Mouse (Mus musculus) natural killer cell, adult 2 months (primary cell): ENCODE data around the gene Mtfr1l.

ENCODE experiments used
- DNase-seq, 2 experiments: peaks; one replicate each; pipeline ENCODE4 v3.0.0; 2022; ENCODE audit warnings: low spot score in 2 of 2

Mtfr1l gene

DNA sequence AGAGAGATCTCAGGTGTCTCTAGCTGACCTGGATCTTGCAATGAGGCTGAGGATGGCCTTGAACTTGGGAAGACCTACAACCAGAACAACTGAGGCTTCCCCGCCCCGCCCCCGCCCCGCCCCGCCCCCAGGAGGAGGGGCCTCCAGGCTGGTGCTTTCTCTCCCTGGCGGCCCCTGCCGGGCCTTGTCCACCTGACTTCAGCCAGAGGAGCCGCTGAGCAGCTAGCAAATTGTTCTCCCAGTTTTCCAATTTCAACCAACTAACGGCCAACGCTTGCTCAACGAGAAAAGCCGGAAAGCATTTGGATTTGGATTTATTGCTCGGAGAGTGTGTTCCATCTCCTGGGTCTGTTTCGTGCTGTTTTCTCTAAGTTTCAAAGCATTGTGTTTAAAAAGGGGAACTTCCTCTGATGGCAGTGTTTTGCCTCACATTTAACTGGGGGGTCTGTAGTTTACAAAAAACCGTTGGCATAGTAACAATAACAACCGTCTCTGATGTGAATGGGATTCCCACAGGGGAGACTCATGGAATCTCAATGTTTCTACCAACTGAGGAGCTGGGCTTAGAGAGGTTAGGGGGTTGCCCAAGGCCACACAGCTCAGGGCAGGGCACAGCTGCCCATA is 22.6 kb upstream of the Mtfr1l start:
- peak in 1 of 2 experiments; percentile 58 for DNase-seq

DNA sequence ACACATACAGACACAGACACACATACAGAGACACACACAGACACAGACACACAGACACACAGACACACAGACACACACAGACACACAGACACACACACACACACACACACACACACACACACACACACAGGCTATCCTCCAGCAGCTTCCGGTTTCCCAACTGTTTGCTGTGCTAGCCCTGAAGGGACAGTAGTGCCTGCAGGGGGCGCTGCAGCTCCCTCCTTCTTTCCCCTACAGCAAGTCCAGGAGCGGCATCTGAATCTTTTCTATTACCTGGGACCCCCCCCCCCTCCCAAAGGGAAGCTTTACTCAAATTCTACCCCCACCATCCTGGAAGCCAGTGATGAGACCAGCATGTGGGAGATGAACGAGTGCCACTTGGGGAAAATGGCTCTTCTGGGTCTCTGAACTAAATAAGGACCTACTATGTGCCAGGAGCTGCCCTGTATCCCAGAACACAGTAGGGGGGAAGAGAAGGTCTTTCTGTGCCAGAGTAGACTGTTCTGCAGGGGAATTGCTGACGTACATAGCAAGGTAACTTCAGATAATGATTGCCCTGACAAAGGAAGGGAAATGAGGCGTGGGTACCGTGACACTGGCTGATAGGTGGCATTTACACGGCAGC is 20.9 kb upstream of the Mtfr1l start:
- DNase-seq, result no peak

DNA sequence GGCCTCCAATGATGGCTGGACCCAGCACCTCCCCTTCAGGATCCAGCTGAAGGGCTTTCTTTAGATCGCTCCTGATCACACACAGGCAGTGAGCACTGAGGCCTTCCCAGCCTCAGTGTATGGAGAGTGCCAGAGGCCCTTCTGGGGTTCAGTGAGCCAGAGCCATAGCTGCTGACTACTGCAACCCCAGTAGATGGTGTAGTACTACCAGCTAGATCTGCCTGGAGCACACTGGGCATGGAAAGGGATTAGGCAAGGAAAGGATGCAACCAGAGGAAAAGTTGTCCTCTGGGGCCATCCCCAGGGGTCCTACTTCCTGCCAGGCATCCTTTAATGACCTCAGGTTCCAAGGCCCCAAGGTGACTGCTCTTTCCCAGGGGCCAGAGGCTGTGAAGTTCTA is 18.4 kb upstream of the Mtfr1l start:
- DNase-seq, result no peak

DNA sequence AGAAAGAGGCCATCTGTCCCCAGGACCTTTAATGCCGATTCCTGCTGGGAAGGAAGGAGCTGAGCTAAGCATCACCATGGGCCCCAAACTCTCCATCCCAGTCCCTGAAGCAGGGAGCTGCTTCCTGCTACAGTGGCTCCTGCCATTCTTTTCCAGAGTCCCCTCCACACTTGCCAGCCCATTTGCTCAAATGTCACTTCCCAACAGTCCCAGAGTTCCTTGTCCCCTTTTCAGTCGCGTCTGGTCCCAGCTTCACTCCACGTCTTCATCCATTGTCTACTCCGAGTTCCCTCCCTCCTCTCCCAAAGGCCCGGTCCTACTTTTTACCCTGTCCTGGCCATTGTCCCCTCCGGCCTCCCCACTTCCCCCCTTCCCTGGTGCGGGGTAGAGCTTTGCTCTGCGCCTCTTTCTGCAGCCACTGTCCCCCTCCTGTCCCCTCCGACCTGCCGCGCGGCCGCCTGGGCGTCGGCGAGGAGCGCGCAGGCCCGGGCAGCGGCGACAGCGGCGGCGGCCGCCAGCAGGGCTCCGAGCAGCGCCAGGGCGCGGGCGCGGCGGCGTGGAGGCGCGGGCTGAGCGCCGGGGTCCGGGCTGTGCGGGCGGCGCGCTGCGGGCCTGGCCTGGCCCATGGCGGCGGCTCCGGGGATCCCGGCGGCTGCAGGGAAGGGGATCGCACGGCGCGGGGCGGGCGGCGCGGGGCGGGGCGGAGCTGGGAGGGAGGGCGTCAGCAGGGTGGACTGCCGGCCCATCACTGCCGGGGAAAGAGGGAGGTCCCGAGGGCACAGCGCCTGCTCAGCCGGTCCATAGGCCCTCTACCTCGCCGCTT is 16.5 kb upstream of the Mtfr1l start, which contains the start of gene Selenon:
TSS of gene Selenon (minus strand) at position 673 of the 823 bp plus-strand sequence.
- DNase-seq, result no peak

DNA sequence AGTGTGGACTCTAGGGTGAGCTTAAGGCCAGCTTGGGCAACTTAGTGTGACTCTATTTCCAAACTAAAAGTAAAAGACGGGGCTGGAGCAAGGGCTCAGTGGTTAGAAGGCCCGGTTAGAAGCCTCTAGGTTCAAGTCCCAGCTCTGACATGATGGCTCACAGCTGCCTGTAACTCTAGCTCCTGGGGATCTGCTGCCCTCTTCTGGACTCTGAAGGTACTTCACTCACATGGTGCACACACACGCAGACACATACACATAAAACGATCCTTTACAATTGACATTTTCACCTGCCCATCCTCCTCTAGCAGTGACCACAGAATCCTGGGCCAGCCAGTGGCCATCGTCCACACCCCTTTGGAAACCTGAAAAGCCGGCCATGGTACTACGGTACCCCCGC is 14.7 kb upstream of the Mtfr1l start:
- DNase-seq, result no peak

DNA sequence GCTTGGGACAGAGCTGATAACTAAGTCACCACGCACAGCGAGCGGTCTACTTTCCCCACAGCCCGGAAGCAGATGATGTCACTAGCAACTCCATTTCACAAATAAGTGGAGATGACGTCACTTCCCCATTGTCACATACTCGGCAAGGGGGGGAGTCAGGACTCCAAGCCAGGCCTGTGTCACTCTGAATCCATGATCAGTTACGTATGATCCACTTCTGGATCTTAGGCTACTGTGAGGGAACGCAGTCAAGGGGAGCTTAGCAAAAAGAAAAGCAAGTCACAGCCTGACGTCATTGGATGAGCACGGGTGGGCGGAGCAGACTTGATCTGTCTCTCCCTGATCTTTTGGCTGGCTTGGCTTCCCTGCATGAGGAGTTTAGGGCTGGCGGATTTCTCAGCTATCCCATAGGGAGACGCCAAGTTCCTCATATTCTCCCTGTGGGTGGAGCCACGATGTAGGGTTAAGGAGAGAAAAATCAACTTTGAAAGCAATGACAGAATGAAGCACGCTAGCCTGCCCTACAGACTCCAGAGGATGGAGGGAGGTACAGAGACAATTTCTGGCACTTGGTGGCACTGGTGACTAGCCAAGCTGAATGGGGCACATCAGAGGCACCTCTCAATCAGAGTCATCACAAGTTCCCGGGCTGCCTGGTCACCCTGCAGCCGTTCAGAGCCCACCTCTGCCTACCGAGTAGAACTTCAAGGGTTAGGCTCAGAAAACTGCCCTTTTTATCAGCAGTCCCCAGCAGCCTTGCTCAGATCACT is 13.2 kb upstream of the Mtfr1l start:
- DNase-seq, result peak; percentile 40 to 72

DNA sequence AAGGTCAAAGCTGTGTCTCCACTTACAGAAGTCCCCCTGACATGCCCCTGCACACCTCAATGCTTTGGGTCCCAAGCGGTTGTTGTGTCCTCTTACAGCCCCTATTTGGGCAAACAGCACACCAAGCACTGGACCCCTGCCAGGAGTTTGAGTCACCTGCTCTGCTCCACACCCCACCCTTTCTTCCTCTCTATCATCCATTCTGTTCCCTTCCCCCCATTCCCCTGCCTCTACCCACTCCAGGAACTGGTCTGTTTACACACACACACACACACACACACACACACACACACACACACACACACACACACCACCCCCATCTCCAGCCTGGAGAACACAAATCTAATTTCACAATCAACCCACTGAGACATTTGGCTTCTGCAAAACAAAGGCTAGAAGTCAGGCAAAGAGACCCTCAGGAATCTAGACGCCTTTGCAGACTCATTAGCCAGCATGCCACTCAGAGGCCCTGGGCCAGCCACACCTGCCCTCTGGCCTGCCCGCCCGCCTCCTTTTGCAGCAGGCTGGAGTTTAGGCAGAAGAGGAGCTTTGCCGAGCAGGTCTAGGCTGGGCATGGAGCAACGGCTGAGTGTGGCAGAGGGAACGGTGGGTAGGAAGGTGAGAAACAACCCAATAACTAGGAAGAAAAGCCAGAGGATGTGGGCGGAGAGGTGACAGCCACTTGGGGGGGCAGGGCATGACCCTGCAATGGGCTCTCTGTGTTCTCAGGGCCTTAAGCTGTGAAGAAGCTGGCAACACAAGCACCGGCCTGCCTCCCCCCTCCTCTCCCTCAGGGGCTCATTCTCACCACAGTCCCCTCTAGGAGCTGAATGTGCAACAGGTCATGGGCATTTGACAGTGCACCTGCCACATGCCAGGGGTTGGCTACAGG is 11.9 kb upstream of the Mtfr1l start:
- DNase-seq, result peak; percentile 56 to 74

DNA sequence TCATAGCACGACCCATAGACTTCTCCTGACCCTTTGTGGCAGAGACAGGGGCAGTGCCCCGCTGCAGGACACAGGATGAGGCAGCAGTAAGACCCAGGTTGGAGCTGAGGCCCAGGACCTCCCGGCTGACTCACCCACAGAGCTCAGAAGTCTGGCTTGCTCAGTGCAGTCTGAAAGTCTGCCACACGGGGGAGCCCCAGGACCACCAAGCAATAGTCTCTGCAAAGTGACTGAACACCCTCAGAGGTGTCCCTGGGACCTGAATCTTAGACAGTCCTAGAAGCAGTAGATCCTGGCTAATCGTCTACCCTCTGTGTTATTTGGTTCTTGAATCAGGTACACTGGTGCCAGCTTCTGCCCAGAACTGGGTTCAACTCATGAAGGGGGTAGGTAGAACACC is 8.1 kb upstream of the Mtfr1l start:
- peak; percentile 90 to 93 for DNase-seq

DNA sequence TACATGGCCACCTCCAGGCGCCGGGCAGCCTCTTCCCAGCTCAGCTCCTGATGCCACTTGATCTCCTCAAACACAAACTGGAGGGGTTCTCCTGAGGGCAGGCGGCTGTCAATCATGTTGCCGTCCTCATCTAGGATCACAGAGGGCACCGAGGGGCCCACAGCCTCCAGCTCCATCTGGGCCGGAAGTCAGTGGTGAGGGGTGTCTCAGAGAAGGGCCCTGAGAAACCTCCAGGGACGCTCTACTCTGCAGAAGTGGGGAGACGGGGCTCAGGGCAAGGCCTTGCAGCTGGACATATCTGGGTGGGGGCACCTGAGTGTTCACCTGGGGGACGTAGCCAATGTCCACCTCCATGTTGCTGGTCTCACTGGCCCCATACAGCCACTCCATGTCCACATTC is 7.5 kb upstream of the Mtfr1l start:
- DNase-seq, result no peak

DNA sequence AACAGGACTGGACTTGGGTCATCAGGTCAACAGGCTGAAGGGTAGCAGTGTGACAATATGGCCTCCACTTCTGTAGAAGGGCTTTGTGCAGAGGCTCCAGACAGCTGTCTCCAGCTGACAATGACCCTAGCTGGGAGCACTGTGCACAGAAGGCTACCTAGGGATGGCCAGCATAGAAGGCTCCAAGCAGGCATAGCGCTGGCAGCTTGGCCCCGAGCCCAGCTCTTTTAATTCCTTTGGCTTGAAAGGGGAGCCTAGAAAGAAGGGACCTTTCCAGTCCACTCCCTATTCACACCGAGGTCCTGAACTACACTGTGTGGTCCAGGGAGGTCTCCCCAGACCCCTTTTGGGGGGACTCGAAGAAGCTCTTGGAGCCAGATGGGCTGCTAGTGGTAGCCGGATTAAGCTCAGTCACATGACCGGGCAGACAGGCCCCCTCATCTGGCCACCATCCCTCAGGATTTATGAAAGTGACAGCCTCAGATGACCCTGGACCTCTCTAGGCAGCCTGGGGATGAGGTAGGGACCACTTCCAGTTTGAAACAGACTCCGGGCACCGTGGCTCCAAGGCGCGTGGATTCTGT is 3.9 kb upstream of the Mtfr1l start:
- no peak for DNase-seq

DNA sequence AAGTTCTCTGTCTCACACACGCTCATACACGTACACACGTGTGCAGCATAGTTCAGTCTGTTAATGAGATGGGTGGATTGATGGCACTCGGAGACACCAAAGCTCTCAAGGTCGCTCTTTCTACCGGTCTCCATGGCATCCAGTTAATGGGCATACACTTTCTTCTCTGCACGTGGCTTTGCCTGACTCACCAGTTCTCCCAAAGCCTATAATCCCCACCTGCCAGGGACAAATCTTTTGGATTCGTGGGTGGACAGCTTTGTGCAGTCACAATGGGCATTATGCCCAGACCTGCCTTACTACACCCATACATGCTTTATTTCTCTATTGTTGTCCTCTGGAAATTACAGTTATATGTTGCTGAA is 582 bp upstream of the Mtfr1l start:
- DNase-seq, result no peak

DNA sequence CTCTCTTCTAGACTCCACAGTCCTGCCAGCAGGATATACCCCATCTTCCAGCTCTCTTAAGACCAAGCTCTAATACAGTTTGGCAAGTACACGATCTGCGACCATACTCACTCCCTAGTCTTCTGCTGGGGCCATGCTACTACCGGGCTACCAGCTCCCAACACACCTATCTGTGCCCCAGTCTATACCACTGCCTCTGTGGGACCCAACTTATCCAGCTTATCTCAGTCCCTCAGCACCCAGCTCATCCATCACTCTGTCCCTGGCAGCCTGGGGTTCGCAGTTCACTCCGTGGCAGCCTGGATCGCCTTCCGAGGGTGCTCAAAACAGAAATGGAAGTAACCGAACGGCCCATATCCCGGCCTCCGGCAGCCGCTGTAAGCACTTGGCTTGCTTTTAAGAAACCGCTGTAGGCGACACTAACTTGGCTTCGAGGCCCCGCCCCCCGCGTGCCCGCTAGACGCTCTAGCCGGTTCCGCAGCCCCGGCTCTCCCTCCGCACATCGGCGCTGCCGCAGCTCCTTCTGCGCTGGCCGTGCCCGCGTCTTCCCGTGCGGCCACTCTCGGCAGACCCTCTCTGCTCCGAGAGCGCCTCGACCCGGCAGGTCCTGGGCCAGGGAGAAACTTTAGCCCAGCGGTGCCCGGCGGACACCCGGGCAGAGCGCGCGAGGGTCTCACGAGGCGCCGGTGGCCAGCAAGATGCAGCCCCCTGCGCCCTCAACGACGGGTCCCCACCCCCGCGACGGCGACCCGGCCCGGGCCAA is 882 bp downstream of the Mtfr1l start:
- DNase-seq, result peak; percentile 46 to 63

DNA sequence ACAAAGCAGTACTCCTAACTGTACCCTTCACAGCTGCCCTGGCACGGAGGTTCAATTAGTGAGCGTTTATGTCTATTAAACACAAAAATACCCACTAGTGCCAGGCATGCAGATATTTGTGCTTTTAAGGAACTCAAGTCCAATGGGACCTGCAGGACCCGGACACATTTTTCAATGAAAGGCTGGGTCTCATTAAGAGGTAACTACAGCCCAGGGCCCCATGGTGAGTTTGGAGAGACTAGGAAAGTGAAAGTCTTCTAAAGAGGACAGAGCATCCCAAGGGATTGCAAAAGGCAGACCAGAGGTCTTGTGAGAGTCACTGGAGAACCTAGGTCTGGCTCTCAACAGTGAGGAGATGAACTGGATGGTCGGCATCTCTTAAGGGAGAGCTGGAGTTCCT is 1.8 kb downstream of the Mtfr1l start:
- no peak for DNase-seq

DNA sequence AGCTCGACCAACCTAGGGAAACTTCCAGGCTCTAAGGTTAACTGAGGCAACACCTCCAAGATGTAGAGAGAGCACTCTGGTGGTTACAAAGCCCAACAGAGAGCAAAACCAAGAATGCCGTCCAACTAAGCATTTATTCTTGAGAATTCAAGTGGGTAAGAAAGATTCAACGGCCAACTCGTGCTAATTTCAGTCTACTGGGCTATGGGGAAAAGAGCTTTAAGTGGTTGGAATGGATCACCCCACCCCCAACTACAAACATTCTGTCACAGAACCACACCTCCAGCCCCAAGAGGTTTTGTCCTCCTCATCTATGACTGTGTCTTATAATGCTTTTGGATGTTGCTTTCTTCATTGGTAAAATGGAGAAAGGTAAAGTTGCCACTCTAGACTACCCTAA is 2.3 kb downstream of the Mtfr1l start:
- no peak for DNase-seq

DNA sequence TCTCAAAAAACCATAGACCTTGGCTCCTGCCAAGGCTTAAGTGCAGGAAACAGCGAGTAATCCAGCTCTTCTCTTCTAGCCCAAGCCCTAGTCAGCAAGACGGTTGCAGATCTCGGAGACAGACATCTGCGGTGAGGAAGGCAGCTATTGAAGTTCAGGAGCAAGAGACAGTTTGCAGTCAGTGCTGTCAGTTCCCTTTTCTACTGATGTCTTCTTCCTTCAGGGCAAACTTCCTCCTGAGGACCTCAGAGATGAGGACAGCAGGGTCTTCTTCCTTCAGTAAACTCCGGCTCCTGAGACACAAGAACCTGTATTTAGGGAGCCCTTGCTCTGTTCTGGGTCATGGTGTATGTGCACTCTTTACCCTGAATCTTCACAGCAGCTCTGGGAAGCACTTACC is 9.0 kb downstream of the Mtfr1l start:
- no peak for DNase-seq

DNA sequence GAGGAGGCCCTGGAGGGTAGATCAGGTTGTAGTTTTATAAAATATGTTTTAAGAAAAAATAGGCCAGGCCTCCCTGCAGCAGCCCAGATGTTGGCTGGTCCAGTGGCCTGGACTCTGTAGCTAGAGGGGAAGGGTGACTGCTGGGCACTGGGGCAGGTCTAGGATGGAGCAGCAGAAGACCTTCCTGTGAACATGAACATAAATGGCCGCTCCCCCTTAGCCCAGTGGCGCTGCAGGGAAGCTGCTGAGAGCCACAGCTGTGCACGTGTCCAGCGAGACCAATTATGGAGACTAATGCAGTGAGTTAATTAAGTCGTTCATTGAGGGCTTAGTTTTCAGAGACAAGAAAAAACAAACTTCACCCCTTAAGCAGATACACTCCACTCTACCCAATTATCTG is 9.4 kb downstream of the Mtfr1l start:
- no peak for DNase-seq

DNA sequence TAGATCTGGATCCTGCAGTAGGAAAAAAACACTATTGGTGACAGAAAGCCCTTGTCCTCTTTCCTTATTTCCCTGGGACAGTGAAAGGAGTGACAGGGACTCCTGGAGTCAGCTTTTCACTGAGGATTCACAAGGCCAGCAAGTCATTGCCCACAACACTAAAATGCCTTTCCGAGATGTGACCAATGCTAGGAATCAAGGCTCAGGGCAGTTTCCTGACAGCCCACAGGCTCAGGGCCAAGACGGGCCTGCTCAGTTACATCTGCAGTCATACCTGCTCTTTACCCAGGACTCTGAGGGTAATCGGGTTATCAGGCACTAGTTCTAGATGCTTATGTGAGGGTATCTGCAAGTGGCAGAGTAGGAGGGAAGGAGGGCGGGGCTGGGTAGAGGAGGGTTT is 11.7 kb downstream of the Mtfr1l start:
- DNase-seq, result no peak

DNA sequence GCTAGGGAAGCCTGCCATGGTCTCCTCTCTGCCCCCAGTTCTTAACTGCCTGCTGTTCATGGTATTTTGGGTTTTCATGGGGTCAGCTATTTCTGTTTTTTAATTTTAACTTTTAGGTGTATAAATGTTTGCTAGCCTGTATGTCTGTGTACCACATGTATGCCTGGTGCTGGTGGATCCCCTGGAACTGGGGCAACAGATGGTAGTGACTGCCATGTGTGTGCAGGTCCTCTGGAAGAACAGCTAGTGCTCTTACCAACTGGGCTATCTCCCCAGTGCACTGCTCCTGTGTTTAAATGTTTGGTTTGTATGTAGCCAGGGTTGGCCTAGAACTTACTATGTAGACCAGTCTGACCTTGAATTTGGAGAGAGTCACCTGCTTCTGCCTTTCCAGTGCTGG is 15.9 kb downstream of the Mtfr1l start:
- no peak for DNase-seq

DNA sequence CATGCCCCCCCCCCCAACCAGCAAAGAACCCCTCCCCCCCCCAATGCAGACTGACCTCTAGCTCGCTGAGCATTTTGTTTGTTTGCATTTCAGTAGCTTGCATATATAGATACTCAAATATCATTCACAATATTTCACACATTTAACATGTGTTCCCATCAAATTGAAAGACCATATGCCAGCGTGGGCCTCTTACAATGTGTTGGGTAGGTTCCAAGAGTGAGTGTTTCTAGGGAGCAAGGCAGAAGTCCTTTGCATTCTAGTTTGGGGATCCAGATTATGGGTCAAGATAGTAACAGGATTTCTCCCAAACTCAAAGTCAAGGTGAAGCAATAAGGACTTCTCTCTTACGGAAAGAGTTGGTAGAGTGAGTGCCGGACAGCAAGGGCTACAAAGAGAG is 16.6 kb downstream of the Mtfr1l start:
- DNase-seq, result no peak

DNA sequence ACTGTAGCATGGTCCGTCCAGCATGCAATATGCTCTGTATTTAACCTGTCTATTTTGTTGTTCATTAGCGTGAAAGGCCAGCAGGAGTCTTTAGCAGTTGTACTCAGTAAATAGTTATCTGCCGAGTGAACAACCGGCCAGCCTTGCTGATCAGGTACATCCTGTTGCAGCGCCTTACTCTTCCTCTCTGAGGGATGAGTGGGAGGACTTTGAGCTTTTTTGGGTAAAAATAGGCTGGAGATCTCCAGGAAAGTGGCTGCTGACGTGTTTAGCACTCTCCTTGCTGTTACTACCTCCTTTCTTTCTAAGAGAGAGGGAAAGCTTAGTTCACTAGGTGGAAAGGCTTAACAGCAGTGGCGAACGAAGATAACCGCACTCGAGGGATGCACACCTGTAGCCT is 17.5 kb downstream of the Mtfr1l start:
- no peak for DNase-seq
